Mouse (Mus musculus) MN1 (cell line): ENCODE measurements around the gene Tex9.

ENCODE experiments used
- DNase-seq: peaks from one replicate; pipeline ENCODE4 v3.0.0-alpha.2; 2016; ENCODE audit warnings: low spot score

The Tex9 gene

GRCm38 (mm10) chr9:72492194-72492565 lies at the start of gene Tex9:
Tex9 (minus strand) TSS chr9:72492212.
- DNase-seq: no peak

GRCm38 (mm10) chr9:72537086-72537485 lies 45.1 kb upstream of the Tex9 start:
- DNase-seq: no peak

- DNase-seq: no peak
Measured at GRCm38 (mm10) chr9:72535394-72535793, 43.4 kb upstream of the Tex9 start.

GRCm38 (mm10) chr9:72534985-72535384 lies 43.0 kb upstream of the Tex9 start:
- no peak for DNase-seq

- no peak for DNase-seq
Measured at GRCm38 (mm10) chr9:72533089-72533415, 41.0 kb upstream of the Tex9 start.

- peak; percentile 54 for DNase-seq
Measured at GRCm38 (mm10) chr9:72532381-72533088, 40.5 kb upstream of the Tex9 start.

- DNase-seq: peak; percentile 90
Measured at GRCm38 (mm10) chr9:72531996-72532380, 40.0 kb upstream of the Tex9 start, which contains the start of gene Rfx7. Rfx7 (plus strand) TSS chr9:72532240.

- peak; percentile 87 for DNase-seq
Measured at GRCm38 (mm10) chr9:72531291-72531995, 39.4 kb upstream of the Tex9 start.

GRCm38 (mm10) chr9:72530824-72531223 lies 38.8 kb upstream of the Tex9 start:
- peak; percentile 46 for DNase-seq

- DNase-seq: peak; percentile 95
Measured at GRCm38 (mm10) chr9:72530237-72530636, 38.2 kb upstream of the Tex9 start.

- no peak for DNase-seq
Measured at GRCm38 (mm10) chr9:72526091-72526490, 34.1 kb upstream of the Tex9 start.

GRCm38 (mm10) chr9:72520849-72521248 lies 28.8 kb upstream of the Tex9 start:
- DNase-seq: no peak

- DNase-seq: no peak
Measured at GRCm38 (mm10) chr9:72519246-72519645, 27.2 kb upstream of the Tex9 start.

GRCm38 (mm10) chr9:72515366-72515765 lies 23.4 kb upstream of the Tex9 start:
- DNase-seq: no peak

GRCm38 (mm10) chr9:72512229-72512981 lies 20.4 kb upstream of the Tex9 start:
- no peak for DNase-seq

GRCm38 (mm10) chr9:72497171-72497570 lies 5.2 kb upstream of the Tex9 start:
- DNase-seq: no peak

- DNase-seq: no peak
Measured at GRCm38 (mm10) chr9:72496691-72497090, 4.7 kb upstream of the Tex9 start.

GRCm38 (mm10) chr9:72493984-72494685 lies 2.1 kb upstream of the Tex9 start:
- DNase-seq: no peak

- no peak for DNase-seq
Measured at GRCm38 (mm10) chr9:72493465-72493864, 1.5 kb upstream of the Tex9 start.

- peak; percentile 92 for DNase-seq
Measured at GRCm38 (mm10) chr9:72491559-72492193, 336 bp downstream of the Tex9 start.

- no peak for DNase-seq
Measured at GRCm38 (mm10) chr9:72489131-72489530, 2.9 kb downstream of the Tex9 start.

GRCm38 (mm10) chr9:72488523-72488922 lies 3.5 kb downstream of the Tex9 start:
- DNase-seq: no peak
